Mouse (Mus musculus): ENCODE results near the gene Gm5089.

DNA sequence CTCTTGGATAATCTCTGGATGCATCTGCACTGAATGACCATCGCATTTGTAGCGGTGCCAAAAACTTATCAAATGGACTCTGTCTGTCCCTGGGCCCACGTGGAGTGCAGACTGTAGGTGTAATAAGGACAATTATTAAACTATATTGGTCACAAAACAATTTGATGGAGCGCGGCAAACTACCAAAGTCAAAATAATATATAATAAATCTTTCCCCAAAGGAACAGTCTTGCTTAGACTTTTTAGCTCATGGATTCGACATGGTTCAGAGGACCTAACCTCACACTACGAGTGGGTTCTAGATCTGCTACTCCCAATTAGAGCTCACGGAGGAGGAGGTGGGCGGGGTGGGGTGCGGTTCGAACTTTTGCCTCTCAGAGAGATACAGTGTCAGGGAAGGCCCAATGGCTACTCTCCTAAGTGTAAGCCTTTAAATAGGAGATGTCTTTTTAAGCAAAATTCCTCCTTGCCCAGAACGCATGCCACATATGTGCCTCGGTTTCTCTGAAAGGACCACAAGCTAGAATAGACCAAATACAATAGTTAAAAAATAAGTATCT lies 15.1 kb upstream of the Gm5089 start:
- no peak for TF ChIP-seq POLR2AphosphoS2 (IDR thresholded peaks at IDR 0.05; ENCODE audit: insufficient read length, low read depth)
- no peak for TF ChIP-seq MYOD1 (IDR thresholded peaks at IDR 0.05; ENCODE audit: control insufficient read depth in 1 of 3, insufficient read length in 2 of 3, low read depth in 2 of 3)
- TF ChIP-seq E2F4 (IDR thresholded peaks at IDR 0.05; ENCODE audit: insufficient read depth), result no peak
